Mouse (Mus musculus): ENCODE data around the gene Plekha5. TPM values are rescaled to one million over a fixed set of nuclear protein-coding genes. Genes with fewer than 3 reads are reported as not detected.
A peak's percentile ranks its signal among the peaks of the same experiment; 100 is the strongest.

Gene Plekha5
- total RNA-seq, 1 experiment from 2014 or later, result 26.4 TPM

DNA sequence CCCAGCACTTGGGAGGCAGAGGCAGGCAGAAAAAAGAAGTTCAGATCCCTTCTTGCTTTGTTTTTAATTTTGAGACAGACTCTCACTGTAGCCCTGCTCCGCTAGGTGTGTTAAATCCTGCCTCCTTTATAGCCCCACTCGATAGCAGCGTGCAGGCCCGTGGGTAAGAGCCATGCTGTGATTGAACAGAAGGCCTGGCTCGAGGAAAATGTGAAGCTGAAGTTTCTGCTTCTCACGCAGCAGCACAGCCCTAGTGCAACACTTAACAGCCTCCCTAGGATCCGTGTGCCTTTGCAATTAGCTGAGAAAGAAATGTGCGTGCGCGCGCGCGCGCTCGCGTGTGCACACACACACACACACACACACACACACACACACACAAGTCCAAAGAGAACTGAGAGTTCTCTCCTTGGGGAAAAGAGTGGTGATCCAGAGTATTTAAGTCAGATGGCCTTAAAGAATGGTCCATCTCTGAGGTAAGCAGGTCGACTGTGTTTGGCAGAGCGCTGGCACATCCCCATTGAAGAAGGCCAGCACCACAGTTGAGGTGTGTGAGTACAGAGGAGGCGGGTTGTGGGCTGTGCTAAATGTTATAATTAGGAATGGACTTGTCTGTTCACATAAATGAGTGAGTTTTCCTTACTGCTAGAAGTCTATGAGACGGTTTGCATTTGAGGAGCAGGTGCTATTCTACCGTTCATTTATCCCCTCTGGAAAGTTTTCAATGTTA lies 24.3 kb downstream of the Plekha5 start:
- ATAC-seq (replicated peaks in 1 of 2; ENCODE audit: insufficient read depth in 1 of 2, low FRiP score in 2 of 2, low TSS enrichment in 1 of 2, low read depth in 1 of 2, poor library complexity in 2 of 2, severe bottlenecking in 2 of 2), result no peak

- ATAC-seq (replicated peaks in 1 of 2; ENCODE audit: insufficient read depth in 1 of 2, low FRiP score in 2 of 2, low TSS enrichment in 1 of 2, low read depth in 1 of 2, poor library complexity in 2 of 2, severe bottlenecking in 2 of 2), result no peak
Measured at GRCm38 (mm10) chr6:140450693-140451092, 26.8 kb downstream of the Plekha5 start.

GRCm38 (mm10) chr6:140452736-140453135 lies 28.9 kb downstream of the Plekha5 start:
- no peak for ATAC-seq (replicated peaks in 1 of 2; ENCODE audit: insufficient read depth in 1 of 2, low FRiP score in 2 of 2, low TSS enrichment in 1 of 2, low read depth in 1 of 2, poor library complexity in 2 of 2, severe bottlenecking in 2 of 2)

GRCm38 (mm10) chr6:140453454-140453853 lies 29.6 kb downstream of the Plekha5 start:
- no peak for ATAC-seq (replicated peaks in 1 of 2; ENCODE audit: insufficient read depth in 1 of 2, low FRiP score in 2 of 2, low TSS enrichment in 1 of 2, low read depth in 1 of 2, poor library complexity in 2 of 2, severe bottlenecking in 2 of 2)

GRCm38 (mm10) chr6:140454388-140454787 lies 30.5 kb downstream of the Plekha5 start:
- no peak for ATAC-seq (replicated peaks in 1 of 2; ENCODE audit: insufficient read depth in 1 of 2, low FRiP score in 2 of 2, low TSS enrichment in 1 of 2, low read depth in 1 of 2, poor library complexity in 2 of 2, severe bottlenecking in 2 of 2)

- ATAC-seq (replicated peaks in 1 of 2; ENCODE audit: insufficient read depth in 1 of 2, low FRiP score in 2 of 2, low TSS enrichment in 1 of 2, low read depth in 1 of 2, poor library complexity in 2 of 2, severe bottlenecking in 2 of 2), result no peak
Measured at GRCm38 (mm10) chr6:140455851-140456250, 32.0 kb downstream of the Plekha5 start.

- ATAC-seq (replicated peaks in 1 of 2; ENCODE audit: insufficient read depth in 1 of 2, low FRiP score in 2 of 2, low TSS enrichment in 1 of 2, low read depth in 1 of 2, poor library complexity in 2 of 2, severe bottlenecking in 2 of 2), result no peak
Measured at GRCm38 (mm10) chr6:140456393-140457163, 32.7 kb downstream of the Plekha5 start.

DNA sequence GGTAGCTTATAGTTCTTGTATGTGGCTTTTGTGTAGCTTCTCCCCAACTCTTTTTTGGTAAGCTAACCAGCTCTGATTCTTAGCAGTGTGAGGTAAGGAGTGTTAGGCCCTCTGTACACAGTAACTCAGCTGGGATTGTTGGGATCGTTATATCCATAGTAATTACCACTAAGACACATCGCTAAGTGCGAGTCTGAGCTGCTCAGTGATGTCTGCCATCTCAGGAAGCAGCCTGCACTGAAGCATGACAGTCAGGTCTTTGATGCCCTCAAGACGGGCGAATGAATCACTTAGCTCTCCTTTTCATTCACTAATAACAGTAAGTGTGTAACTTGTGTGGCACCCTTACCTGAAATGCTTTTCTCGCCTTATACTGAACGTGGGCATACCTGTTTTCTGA lies 36.5 kb downstream of the Plekha5 start:
- ATAC-seq (replicated peaks in 1 of 2; ENCODE audit: insufficient read depth in 1 of 2, low FRiP score in 2 of 2, low TSS enrichment in 1 of 2, low read depth in 1 of 2, poor library complexity in 2 of 2, severe bottlenecking in 2 of 2), result no peak

DNA sequence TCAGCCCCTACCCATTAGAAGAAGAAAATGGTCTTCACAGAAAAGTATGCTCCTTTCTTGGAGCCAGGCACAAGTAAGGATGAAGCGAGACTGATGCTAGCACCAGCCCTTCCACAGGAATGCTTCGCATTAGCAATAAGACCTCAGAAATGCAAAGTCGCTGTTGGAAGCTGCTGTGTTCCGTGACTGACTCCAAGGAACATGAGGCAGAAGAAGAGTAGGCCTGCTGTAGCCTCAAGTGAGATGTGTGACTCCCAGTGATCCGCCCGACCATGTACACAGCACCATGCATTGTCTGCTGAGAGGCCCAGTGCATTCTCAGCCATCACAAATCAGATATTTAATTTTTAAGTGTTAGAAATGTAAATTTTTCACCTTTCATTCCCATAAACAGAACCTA lies 41.0 kb downstream of the Plekha5 start:
- ATAC-seq (replicated peaks in 1 of 2; ENCODE audit: insufficient read depth in 1 of 2, low FRiP score in 2 of 2, low TSS enrichment in 1 of 2, low read depth in 1 of 2, poor library complexity in 2 of 2, severe bottlenecking in 2 of 2), result no peak

DNA sequence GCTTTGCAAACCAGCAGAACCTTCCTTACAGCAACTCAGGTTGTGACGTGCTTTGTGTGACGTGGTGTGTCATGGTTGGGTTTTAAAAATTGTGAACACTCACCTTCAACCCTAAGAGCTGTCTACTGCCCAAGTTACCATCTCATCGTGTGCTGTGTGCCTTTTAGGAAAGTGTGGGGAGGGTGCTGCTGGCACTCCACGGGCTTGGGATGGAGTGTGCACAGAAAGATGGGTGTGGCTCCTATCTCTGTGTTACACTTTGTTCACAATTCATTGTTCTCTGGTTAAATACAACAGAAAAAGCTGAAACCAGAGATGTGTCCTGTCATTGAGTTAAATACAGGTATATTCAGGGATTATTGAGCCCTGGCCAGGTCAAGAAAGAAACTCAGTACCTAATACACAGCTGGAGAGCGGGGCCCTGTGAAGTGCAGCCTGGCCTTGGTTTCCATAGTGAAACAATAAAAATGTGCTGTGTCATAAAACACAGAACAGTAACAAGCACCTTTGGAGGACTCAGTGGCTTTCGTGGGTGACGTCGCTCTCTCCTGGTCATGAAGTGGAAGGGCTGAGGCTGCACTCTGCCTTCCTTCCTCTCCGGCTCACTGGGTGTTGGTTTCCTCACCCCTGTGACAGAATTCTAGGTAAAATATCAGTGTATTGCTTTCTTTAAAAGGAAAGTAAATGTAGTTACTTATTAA lies 42.2 kb downstream of the Plekha5 start:
- ATAC-seq (replicated peaks in 1 of 2; ENCODE audit: insufficient read depth in 1 of 2, low FRiP score in 2 of 2, low TSS enrichment in 1 of 2, low read depth in 1 of 2, poor library complexity in 2 of 2, severe bottlenecking in 2 of 2), result peak; percentile 97

DNA sequence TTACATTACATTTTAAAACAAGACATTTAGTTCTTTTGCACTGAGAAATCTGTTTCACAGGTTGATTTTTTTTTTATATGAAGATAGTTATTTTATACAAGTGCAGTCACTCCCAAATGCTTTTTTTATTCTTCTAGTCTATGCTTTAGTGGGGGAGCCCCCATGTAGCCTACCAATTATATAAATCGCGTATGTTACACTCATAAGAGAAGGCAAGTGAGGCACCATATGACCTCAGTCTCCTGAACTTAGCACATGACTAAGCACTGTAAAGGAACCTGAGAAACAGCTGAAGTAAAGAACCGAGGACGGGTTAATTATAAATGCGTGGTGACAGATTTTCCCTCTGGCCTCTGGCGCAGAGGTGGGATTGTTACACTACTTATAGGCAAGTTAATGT lies 43.0 kb downstream of the Plekha5 start:
- no peak for ATAC-seq (replicated peaks in 1 of 2; ENCODE audit: insufficient read depth in 1 of 2, low FRiP score in 2 of 2, low TSS enrichment in 1 of 2, low read depth in 1 of 2, poor library complexity in 2 of 2, severe bottlenecking in 2 of 2)

GRCm38 (mm10) chr6:140467851-140468250 lies 44.0 kb downstream of the Plekha5 start:
- no peak for ATAC-seq (replicated peaks in 1 of 2; ENCODE audit: insufficient read depth in 1 of 2, low FRiP score in 2 of 2, low TSS enrichment in 1 of 2, low read depth in 1 of 2, poor library complexity in 2 of 2, severe bottlenecking in 2 of 2)

DNA sequence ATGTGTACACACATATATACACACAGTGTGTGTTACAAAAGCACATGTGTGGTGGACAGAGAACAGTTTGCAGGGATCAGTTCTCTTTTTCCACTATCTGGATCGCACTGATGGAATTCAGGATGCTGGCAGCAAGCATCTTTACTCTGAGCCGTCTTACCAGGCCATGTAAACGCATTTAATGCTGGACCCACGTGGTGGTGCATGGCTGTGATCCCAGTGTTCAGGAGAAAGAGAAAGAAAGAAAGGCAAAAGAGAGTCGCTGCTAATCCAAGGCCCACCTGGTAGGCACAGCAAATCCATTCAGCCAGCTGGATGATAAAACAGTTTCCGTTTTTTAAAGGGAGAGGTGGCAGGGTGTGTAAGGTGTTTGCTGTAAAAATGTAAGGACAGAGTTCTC lies 45.9 kb downstream of the Plekha5 start:
- ATAC-seq (replicated peaks in 1 of 2; ENCODE audit: insufficient read depth in 1 of 2, low FRiP score in 2 of 2, low TSS enrichment in 1 of 2, low read depth in 1 of 2, poor library complexity in 2 of 2, severe bottlenecking in 2 of 2), result no peak

- no peak for ATAC-seq (replicated peaks in 1 of 2; ENCODE audit: insufficient read depth in 1 of 2, low FRiP score in 2 of 2, low TSS enrichment in 1 of 2, low read depth in 1 of 2, poor library complexity in 2 of 2, severe bottlenecking in 2 of 2)
Measured at GRCm38 (mm10) chr6:140471751-140472150, 47.9 kb downstream of the Plekha5 start.

GRCm38 (mm10) chr6:140472345-140472744 lies 48.5 kb downstream of the Plekha5 start:
- peak; percentile 49 to 57; a peak in 1 of 4 replicates for ATAC-seq (replicated peaks in 1 of 2; ENCODE audit: insufficient read depth in 1 of 2, low FRiP score in 2 of 2, low TSS enrichment in 1 of 2, low read depth in 1 of 2, poor library complexity in 2 of 2, severe bottlenecking in 2 of 2)

- no peak for ATAC-seq (replicated peaks in 1 of 2; ENCODE audit: insufficient read depth in 1 of 2, low FRiP score in 2 of 2, low TSS enrichment in 1 of 2, low read depth in 1 of 2, poor library complexity in 2 of 2, severe bottlenecking in 2 of 2)
Measured at GRCm38 (mm10) chr6:140475393-140476087, 51.7 kb downstream of the Plekha5 start.

DNA sequence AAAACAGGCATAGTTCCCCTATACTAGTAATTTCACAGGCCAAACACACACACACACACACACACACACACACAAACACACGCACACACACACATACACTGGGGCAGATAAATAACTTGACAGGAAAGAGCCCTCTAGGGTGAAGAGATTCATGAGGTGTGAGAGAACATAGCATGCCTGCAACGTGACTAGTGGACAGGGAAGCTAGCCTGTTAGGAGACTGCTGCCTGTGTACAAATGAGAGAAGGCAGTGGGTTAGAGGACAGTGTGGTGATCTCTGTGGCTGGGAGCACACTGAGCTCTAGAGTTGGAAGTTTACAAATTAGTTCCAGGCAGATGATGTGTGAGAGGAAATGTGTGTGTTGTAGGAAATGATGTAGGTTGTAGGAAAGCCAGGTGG lies 53.1 kb downstream of the Plekha5 start:
- no peak for ATAC-seq (replicated peaks in 1 of 2; ENCODE audit: insufficient read depth in 1 of 2, low FRiP score in 2 of 2, low TSS enrichment in 1 of 2, low read depth in 1 of 2, poor library complexity in 2 of 2, severe bottlenecking in 2 of 2)

DNA sequence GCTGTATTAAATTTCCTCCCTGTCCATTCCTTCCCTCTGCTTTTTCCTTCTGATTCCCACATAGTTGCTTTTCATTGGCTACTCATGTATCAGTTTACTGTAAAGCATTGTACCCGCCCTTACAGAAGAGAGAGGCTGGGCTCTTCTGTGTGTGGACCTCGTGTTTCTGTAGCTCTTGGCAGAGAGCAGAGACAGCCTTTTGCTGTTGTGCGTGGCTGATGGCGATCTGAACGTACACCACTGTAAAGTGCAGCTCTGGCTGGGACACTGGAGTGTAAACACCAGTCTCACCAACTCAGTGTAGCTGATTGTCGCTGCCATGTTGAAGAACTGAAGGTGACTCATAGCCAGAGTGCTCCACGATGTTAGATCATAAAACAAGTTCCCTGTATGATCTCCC lies 54.2 kb downstream of the Plekha5 start:
- ATAC-seq (replicated peaks in 1 of 2; ENCODE audit: insufficient read depth in 1 of 2, low FRiP score in 2 of 2, low TSS enrichment in 1 of 2, low read depth in 1 of 2, poor library complexity in 2 of 2, severe bottlenecking in 2 of 2), result no peak
